Mouse (Mus musculus) embryo, embryonic 10.5 days (tissue): ENCODE data around the gene Srgap3.
"Not testable (repeated sequence)": the region's sequence is repeated elsewhere in the genome, so short reads cannot be mapped to it uniquely, and the experiment has no call there.

Experiments
- DNase-seq: peaks from one replicate; pipeline ENCODE4 v3.0.0-alpha.2; 2015; ENCODE audit warnings: low spot score

Gene Srgap3

DNA sequence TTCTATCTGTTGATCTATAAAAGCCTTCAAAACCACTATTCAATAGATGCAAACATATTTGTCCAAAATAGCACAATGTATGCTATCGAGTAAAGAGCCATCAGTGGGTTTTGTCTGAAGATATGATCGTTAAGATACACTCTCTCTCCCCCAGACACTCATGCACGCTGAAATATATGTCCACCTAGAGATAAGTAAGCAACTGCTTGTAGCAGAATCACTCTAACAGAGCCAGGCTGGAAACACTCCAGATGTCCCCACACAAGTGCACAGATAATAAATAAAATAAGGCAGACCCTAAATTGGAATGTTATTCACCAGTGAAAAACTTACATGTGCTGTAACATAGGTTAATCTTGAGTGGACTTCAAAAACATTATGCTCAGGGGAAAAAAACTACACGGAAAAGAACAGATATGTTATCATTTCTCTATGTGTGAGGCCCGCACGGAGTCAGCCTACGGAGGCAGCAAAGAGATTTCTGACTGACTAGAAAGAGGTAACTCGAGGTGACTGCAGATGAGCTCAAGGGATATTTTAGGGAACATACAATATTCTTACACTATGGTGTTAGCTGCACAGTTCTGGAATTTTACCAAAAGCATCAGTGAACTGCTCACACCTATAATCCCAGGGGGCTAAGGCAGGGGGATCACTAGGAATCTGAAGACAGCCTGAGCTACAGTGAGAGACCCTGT, 39.0 kb downstream of the Srgap3 start:
- no peak for DNase-seq

DNA sequence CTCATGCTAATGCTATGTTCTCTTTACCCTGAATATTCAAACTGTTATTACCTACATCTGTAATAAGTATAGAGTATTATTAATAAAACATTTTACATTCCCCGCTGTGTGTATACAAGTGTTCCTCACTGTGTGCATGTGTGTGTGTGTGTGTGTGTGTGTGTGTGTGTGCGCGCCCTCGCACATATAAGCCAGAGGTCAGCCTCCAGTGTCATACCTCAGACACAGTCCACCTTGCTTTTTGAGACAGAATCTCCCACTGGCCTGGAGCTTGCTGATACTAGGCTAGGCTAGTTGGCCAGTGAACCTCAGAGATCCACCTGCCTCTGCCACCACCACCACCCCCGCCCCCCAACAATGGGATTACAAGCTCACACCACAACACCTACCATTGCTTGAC, 43.3 kb downstream of the Srgap3 start:
- no peak for DNase-seq

DNA sequence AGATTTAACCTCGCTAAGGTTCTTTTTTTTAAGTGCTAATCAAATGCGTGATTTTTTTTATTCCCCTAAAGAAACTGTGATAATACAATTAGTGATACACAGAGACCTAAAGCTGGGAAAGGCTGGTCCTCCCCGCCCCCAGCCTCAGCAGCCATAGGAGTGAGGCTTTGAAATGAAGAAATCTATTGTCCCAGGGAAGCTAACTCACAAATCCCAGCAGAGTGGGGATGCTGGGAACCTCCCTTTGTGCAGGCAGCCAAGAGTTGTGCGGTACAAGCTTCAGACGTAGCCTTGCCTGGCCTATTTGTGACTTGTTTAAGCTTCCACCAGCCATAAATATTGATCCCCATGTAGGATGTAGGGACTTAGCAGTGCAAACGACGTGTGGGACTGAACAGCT, 43.8 kb downstream of the Srgap3 start:
- DNase-seq: peak; percentile 76

DNA sequence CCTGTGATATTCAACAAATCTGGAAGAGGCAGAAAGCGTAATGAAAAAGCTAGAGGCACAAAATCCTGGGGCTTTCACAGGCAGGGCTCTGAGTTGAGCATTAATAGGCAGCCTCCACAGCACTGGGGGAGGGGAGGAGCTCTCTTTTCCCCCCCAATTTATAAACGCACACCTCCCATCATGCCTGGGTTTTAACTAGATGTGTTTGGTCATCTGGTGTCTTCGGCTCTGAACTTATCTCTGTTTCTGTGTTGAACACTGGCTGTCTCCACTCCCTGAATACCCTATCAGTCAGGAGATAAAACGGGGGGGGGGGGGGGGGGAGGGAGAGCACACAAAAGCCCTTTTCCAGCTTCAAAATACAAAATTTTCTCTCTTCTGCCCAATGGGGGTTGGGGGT, 44.3 kb downstream of the Srgap3 start:
- DNase-seq: peak; percentile 62

DNA sequence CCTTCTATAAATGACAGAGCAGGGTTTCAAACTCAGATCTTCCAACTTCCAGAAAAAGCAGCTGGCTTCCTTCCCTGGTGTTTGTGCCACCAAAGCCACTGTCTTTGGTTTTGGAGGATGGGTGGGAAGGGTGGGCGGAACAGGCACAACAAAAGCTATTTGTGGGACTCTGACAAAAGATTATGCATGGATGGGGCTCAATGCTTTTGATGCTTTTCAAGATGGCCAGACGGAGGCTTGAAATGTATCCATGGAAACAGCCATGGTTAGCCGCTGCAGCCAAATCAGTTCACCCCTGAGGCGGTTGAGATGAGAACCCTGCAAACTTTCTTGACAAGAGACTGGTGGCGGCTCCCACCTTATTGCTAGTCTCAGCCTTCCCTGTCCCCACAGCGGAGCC, 46.8 kb downstream of the Srgap3 start:
- peak; percentile 88 for DNase-seq

DNA sequence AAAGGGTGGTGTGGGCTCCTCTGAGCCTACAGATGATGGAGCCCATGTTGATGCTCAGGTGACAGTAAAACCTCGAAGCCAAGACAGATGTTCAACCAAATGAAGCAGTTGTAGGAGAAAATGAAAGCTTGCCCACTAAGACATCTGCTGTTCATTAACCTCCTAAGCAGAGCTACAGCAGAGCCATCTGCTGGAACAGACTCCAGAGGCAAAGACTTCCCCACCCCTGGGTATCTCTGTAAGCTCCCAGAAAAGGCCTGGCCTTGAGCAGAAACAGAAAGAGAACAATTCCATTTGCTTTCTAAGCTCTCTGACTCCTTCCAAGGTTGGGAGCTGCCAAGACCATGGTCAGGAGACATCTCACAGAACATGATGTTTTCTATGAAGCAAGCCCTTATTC, 47.4 kb downstream of the Srgap3 start:
- peak; percentile 35 for DNase-seq

DNA sequence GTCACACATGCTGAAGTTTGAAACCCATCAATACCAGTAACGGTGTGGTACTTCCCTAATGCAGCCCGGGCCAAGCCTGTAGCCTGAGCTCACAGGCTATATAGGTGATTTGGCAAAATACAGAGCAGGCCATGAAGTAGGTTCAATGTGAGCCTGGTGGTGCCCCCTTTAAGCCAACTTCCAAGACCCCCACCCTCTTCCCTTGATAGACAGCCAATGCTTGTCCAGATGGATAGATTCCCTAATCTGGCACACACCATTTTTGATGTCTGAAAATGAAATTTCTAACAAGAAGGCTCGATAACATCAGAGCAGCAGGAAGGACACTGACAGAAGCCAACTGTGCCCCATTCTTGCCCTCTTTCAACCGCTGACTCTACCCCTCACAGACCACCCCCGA, 47.8 kb downstream of the Srgap3 start:
- no peak for DNase-seq

DNA sequence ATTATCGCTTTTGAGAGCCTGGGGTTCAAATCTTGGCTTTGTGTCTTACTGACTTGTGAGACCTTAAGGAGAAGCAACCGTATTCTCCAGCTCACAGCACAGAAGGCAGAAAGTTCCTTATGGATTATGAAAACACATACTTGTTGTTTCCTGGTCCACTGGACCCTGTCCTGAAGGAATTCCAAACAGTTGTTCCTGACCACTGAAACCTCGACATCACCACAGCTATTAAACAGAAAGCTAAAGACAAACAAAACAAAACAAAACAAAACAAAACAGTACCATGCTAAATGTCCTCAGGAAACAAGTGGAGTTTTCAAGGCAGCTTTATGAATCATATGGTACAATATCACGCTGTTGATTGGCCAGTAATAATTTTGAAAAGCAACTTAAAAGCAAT, 48.6 kb downstream of the Srgap3 start:
- DNase-seq: no peak

DNA sequence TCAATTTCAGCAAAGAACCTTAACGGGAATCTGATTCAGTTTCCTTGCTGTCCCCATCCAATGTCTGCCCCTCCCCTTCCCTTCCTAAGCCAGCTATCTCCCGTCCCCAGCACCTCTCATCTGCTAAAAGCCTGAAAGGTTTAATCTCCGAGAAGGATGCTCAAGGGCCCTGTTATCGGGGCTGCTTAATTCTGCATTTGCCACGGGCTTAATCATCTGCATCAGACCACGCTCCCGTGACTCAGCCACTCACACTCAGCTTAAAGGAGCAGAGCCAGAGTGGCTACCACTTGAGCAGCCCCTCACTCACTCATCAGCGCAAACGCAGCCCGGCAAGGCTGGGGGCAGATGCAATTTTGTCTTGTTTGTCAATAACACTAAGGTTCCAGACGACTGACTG, 50.7 kb downstream of the Srgap3 start:
- DNase-seq: peak; percentile 36

DNA sequence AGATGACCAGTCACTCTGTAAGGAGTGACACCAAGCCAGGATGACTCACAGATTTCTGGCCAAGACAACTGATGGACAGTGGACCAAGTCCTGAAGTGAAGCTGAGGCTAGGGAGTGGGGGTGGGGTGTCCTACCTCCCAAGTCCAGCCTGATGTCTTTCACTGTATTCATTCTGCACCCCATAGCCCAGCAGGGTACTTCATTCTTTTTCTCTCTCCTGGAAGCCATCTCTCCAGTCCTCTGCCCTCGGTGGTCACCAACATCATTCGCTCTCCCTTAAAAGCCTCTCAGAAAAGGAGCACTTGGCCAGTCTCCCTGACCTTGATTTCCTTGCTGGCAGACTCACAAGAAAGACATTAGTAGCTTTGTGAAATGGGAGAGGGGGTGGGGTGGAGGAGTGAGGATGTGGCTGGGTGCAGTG, 56.7 kb downstream of the Srgap3 start:
- no peak for DNase-seq

DNA sequence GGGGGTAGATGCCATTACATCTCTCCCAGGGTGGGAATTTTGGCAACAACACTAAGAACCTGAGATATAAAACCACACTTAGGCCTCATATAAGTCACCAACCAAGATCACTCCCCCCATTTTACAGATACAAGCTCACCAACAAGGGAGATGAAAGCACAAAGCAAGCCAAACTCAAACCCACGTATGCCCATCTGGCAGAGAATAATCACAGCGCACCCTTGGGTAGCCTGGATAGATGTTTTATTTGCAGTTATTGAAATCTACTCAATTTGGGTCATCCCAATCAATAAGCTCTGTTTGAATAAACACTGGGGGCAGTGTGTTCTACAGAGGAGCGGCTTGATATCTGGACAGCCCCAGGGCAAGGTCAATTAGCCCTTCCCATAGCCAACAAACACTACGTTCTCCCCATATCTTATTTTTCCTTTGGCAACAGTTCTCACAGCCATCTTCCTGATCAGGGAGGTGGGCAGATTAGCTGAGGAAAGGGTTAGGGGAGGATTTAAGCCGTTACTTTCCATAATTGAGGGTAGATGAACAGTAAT, 63.4 kb downstream of the Srgap3 start:
- no peak for DNase-seq

DNA sequence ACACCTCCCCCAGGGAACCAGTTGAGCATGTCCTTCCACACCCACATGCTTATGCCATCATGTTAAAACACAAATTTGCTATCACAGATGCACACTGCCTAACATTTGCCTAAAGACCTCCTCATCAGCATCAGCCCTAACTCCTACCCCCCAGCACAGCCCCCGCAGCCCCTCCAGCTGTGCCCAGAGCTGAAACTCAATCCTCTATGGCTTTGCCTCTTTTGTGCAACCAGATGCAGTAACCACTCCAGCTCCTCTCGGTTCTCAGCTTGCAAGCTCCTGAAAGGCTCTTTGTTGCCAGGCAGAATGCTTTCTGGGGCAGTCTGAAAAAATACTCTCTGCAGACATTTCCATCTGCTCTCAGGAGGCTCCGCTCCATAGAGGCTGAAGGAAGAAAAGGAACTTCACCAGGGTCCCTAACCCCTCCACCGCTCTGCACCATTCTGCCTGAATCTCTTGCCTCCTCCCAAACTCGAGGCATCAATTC, 67.0 kb downstream of the Srgap3 start:
- DNase-seq: peak; percentile 68

DNA sequence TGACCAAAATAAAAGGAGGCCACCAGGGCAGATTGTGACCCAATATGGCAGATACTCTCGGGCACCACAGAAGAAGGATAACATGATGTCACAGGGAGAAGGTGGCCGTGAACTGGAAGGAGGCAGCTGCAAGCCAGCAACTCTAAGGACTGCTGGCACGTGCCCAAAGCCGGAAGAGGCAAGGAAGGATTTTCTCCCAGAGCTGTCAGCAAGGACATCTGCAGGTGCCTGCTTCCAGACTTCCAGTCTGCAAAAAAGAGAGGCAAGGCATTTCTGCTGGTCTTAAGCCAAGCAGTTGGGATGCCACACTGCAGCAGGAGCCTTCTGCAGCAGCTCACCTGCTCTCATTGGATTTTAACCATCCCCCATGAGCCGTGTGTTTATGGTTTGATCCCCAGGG, 67.9 kb downstream of the Srgap3 start:
- no peak for DNase-seq

DNA sequence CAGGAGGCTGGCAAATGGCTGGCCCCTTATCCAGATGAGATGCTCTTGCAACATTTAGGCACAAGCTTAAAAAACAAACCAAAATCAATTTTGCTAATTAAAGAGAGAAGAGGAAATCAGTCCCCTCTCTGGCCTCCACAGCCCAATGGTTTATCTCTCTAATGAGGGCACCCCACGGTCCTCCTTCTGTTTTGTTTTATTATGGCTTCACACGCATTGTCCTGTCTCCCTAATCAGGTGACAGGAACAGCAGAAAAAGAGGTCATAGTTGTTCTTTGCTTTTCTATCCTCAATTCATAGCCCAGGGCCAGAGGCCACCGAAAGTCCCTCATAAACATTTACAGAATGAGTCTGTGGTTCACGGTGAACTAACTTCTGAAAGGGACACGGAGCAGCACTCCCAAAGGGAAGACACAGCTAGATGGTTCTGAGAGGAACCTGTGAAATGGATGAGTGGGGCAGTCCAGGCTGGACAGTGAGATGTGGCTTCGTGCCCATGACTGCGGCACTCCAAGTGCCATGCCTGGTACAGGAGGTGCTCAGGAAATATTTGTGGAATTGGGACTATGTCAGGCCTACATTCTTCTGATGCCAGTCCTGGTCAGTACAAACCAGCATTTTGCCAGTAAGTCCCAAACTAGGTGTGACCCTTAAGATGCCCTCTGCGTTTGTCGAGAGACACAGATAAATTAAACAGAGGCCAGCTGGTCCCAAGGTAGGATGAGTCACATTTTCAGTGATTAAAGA, 73.8 kb downstream of the Srgap3 start:
- no peak for DNase-seq

DNA sequence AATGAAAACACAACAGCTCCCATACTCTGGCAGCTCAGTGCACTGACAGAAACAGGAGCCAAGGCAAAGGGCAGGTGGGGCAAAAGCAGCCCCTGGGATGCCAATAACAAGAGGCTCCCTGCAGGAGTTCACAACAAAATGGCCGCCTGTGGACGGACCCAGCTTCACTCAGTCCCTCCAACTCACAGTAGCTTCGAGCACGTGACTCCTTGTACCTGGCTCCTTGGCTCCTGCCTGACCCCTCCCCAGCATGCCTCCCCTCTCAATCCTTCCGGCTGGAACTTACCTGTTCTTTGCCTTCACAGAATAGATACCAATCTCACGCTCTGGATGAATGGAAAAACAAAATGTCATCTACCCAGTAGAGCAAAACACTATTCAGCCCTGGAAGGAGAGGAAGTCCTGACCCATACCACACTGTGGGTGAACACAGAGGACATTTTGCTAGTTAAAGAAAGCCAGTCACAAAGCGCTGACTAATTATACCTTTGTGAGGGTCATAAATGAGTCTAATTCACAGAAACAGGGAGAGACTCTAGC, 75.8 kb downstream of the Srgap3 start:
- DNase-seq: no peak

DNA sequence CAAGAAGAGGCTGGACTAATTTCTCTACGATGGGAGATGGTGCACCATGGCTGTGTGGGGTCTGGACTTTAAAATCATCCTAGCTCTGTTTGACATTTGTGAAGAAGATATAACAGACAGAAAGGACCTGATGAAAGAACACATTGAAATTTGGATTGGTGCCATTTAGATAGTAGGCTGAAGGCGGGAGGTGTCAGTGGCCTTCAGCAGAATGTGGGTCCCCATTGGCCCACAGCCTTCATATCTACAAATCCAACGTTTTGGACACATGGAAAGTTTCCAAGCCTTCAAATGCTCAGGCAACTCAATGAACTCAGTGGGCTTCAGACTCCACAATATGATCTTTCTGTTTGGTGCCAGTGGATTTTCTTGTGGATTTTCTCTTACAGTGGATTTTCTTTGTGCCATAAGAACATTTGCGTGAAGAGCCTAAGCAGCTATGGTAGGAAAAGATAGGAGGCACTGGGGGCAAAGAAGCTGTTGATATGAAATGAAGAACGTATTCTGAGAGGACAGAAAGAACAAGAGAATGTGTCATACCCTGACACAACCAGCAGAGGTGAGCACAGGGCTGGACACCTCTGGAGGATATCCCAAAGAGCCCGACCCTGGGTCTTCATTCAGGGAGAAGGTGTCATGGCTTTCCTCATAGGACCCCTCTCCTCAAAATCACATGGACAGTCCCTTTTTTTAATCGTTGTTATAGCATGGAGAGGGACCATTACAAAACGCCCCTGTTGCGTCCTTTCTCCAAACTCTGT, 78.7 kb downstream of the Srgap3 start:
- no peak for DNase-seq

DNA sequence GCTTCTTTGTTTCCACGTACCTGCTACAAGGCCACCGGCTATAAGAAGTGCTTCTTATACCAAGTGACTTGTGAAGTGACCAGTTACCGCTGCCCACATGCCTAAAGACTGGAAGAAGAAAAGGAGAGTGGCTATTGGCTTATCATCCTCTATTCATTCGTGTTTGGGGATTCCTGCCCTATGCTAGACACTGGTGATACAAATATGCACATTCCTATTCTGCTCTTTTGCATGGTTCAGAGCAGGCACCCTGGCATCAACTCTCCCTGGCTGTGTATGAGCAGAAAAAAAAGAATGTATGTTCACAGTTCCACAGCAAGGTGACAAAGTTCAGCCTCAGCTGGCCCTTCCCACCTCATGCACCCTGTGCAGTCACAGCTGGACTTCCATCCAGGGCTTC, 81.0 kb downstream of the Srgap3 start:
- no peak for DNase-seq

DNA sequence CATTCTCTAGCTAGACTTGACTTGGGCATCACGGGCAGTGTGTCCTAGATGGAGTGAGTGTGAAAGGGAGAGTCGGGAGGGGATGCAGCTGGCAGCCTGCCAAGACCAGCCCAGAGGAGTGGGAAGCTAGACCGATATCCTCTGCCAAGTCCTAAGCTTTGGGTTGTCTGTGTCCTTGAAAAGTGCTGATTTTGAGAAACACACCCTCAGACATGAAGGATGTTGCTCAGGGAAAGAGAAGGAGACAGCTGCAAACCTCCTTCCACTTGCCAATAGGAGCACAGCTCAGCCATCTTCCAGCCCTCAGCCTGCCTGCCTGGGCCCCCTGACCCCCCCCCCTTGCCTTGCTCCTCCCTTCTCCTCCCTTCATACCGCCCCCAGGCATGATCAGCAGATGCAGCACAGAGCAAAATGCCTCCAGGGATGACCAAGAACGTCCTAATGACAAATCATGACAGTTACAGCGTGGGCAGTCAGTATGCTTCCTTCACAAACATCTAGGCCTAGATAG, 82.0 kb downstream of the Srgap3 start:
- DNase-seq: no peak

DNA sequence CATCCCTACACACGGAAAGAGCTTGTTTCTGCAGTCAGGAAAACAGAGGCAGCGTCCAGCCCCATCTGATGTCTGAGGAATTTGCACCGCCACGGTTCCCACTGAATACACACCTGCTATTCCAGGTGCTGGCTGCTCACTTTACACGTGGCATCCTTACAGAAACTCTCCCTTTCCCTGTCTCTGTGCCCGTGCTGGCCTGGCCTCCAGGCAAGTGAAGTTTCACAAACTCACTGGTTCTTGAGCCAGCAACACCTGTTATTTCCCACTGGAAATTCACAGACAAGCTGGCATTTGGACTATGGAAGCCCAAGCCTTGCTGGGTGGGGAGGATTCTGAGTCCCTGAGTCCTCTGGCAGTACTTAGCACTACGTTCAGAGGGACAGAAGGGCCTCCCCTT, 84.6 kb downstream of the Srgap3 start:
- no peak for DNase-seq

DNA sequence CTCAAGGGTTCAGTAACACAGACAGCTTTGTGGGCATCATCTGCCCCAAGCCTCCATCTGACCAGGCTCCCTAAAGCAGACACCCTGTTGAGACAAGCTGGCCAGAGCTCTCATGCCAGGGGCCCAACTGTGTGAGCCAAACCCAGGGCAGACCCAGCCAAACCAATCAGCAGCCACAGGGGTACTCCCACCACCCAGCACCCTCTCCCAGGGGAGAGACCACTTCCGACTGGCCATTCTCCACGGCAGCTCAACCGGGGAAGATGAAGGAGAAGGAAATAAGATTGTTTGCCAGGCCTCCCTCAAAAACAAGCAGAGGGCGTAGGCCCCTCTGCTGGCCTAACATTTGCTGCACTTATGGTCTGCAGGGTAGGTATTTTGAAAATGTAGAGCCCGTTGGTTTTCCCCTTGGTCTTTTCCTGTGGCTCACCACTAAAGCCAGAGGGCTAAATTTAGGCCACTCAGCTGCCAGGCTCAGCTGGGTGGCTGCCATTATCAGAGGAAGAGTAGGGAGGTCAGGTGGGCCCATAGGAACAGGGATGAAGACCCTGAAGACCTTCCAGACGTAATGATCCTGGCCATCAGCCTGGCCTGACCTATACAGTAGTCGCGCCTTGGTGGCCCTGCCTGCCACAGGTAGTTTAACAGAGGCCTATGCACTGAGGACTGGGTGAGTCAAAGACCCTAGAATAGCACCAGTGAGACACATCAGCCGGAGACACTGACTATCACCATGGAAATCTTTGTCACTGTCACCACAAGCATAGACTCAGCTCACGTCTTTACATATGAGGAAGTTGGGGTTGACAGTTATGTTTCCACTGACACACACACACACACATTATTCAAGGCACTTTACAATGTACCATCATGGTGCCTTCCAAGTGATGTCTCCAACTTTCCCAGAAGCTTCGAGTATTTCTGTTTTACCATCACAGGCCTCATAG, 85.4 kb downstream of the Srgap3 start:
- no peak for DNase-seq

DNA sequence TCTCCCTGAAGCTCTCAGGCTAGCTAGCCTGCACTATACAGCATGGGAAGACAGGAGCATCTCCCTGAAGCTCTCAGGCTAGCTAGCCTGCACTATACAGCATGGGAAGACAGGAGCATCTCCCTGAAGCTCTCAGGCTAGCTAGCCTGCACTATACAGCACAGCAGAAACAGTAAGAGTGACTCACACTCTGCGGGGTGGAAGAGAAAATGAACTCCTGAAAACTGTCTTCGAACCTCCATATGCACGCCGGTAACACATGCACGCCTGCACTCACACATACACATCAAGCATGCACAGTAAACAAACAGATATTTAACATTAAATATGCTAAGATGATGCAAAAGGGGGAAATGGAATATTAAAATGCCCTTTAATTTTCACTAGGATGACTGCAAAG, 86.8 kb downstream of the Srgap3 start:
- DNase-seq: not testable (repeated sequence)
